Mouse (Mus musculus) forebrain, embryonic 10.5 days (tissue): ENCODE measurements around the gene Stk38. TPM values are rescaled to one million over a fixed set of nuclear protein-coding genes. Genes with fewer than 3 reads are reported as not detected.

Source experiments
- DNase-seq: peaks from one replicate; pipeline ENCODE4 v3.0.0-alpha.2; 2017; ENCODE audit warnings: low spot score; ENCODE audit errors: extremely low spot score
- H3K27ac ChIP-seq: fragments of 300-500 bp; sonication (generic); 2 replicates; pipeline ENCODE4 v1.5.1; 2016; ENCODE audit warnings: mild to moderate bottlenecking
- H3K27me3 ChIP-seq: fragments of 300-500 bp; sonication (generic); 2 replicates; pipeline ENCODE4 v1.6.1; 2016; ENCODE audit warnings: mild to moderate bottlenecking; ENCODE audit not compliant: poor library complexity, severe bottlenecking
- H3K36me3 ChIP-seq: fragments of 300-500 bp; sonication (generic); replicated peaks from 2 replicates; pipeline ENCODE4 v1.6.1; 2016; ENCODE audit warnings: mild to moderate bottlenecking, moderate library complexity
- H3K4me1 ChIP-seq: fragments of 300-500 bp; sonication (generic); 2 replicates; pipeline ENCODE4 v1.6.1; 2016
- H3K4me3 ChIP-seq: fragments of 300-500 bp; sonication (generic); 2 replicates; pipeline ENCODE4 v1.5.1; 2016; ENCODE audit warnings: mild to moderate bottlenecking, moderate library complexity
- H3K9me3 ChIP-seq: fragments of 300-500 bp; sonication (generic); 2 replicates; pipeline ENCODE4 v1.6.1; 2016; ENCODE audit warnings: mild to moderate bottlenecking, moderate library complexity
- WGBS: fragments of 180-500 bp; shearing (Covaris S2); methylation state at CpG from one replicate; pipeline ENCODE4 v1.1.7; 2016; 5-methylcytosine and 5-hydroxymethylcytosine counted together
- polyA plus RNA-seq: library from polyadenylated mRNA; unstranded; fragments of >200 nt; fragmentation: Nextera tagmentation; extraction: Ambion mirVana; gene quantifications from 2 replicates; pipeline ENCODE4 v1.2.1, GENCODE M21; 2016

The Stk38 gene
- polyA plus RNA-seq, 1 experiment from 2014 or later: 117 TPM

- H3K36me3 ChIP-seq: peaks cover 91% of the 10 kb centered on the region
- WGBS: 78% methylated on average over 7 of the region's 7 CpGs
- peaks cover 7% of the 10 kb centered on the region; the same call in 1 of the 2 replicates for H3K4me1 ChIP-seq
- H3K27me3 ChIP-seq: no peaks in the 10 kb centered on the region
- no peaks in the 10 kb centered on the region for H3K9me3 ChIP-seq
- DNase-seq: no peak
- H3K27ac ChIP-seq: no peak overlapping the region
- H3K4me3 ChIP-seq: no peak overlapping the region
Measured at GRCm38 (mm10) chr17:28992105-28992504, 15.7 kb downstream of the Stk38 start.

GRCm38 (mm10) chr17:28991286-28991685 is 16.5 kb downstream of the Stk38 start:
- Histone ChIP-seq H3K27ac (no peak overlapping the region), H3K4me3 (no peak overlapping the region), H3K27me3 (no peaks in the 10 kb centered on the region), H3K36me3 (peaks cover 91% of the 10 kb centered on the region), H3K9me3 (no peaks in the 10 kb centered on the region), H3K4me1 (peaks cover 7% of the 10 kb centered on the region; the same call in 1 of the 2 replicates)
- DNase-seq: no peak
- 87% methylated on average over 9 of the region's 9 CpGs for WGBS

- H3K4me3 ChIP-seq: no peak overlapping the region
- H3K27ac ChIP-seq: no peak overlapping the region
- no peaks in the 10 kb centered on the region for H3K9me3 ChIP-seq
- 87% methylated on average over 4 of the region's 4 CpGs for WGBS
- H3K36me3 ChIP-seq: peaks cover 90% of the 10 kb centered on the region
- no peaks in the 10 kb centered on the region for H3K27me3 ChIP-seq
- H3K4me1 ChIP-seq: peaks cover 7% of the 10 kb centered on the region; the same call in 1 of the 2 replicates
- no peak for DNase-seq
Measured at GRCm38 (mm10) chr17:28990060-28990459, 17.7 kb downstream of the Stk38 start.

GRCm38 (mm10) chr17:28988996-28989395 is 18.8 kb downstream of the Stk38 start:
- Histone ChIP-seq H3K9me3 (no peaks in the 10 kb centered on the region), H3K36me3 (peaks cover 89% of the 10 kb centered on the region), H3K4me3 (no peak overlapping the region), H3K27ac (no peak overlapping the region), H3K4me1 (peaks cover 7% of the 10 kb centered on the region; the same call in 1 of the 2 replicates), H3K27me3 (no peaks in the 10 kb centered on the region)
- no peak for DNase-seq
- 91% methylated on average over 3 of the region's 3 CpGs for WGBS

GRCm38 (mm10) chr17:28988291-28988690 is 19.5 kb downstream of the Stk38 start:
- DNase-seq: no peak
- Histone ChIP-seq H3K27me3 (no peaks in the 10 kb centered on the region), H3K4me1 (peaks cover 7% of the 10 kb centered on the region; the same call in 1 of the 2 replicates), H3K9me3 (no peaks in the 10 kb centered on the region), H3K27ac (no peak overlapping the region), H3K36me3 (peaks cover 89% of the 10 kb centered on the region), H3K4me3 (no peak overlapping the region)
- 93% methylated on average over 4 of the region's 4 CpGs for WGBS

- Histone ChIP-seq H3K27ac (no peak overlapping the region), H3K4me1 (peaks cover 7% of the 10 kb centered on the region; the same call in 1 of the 2 replicates), H3K36me3 (peaks cover 92% of the 10 kb centered on the region), H3K4me3 (no peak overlapping the region), H3K9me3 (no peaks in the 10 kb centered on the region), H3K27me3 (no peaks in the 10 kb centered on the region)
- DNase-seq: no peak
- WGBS: 79% methylated on average over 4 of the region's 4 CpGs
Measured at GRCm38 (mm10) chr17:28987713-28988112, 20.1 kb downstream of the Stk38 start.

- no peak overlapping the region for H3K27ac ChIP-seq
- no peaks in the 10 kb centered on the region for H3K9me3 ChIP-seq
- peaks cover 3% of the 10 kb centered on the region; the same call in 1 of the 2 replicates for H3K4me1 ChIP-seq
- H3K27me3 ChIP-seq: no peaks in the 10 kb centered on the region
- H3K36me3 ChIP-seq: peaks cover 97% of the 10 kb centered on the region
- no peak for DNase-seq
- H3K4me3 ChIP-seq: no peak overlapping the region
Measured at GRCm38 (mm10) chr17:28986833-28987232, 21.0 kb downstream of the Stk38 start.

GRCm38 (mm10) chr17:28984724-28985420 is 22.9 kb downstream of the Stk38 start:
- WGBS: 88% methylated on average over 1 of the region's 1 CpGs
- H3K4me3 ChIP-seq: no peak overlapping the region
- no peaks in the 10 kb centered on the region for H3K9me3 ChIP-seq
- DNase-seq: no peak
- peaks cover 93% of the 10 kb centered on the region for H3K36me3 ChIP-seq
- H3K27ac ChIP-seq: no peak overlapping the region
- no peaks in the 10 kb centered on the region for H3K27me3 ChIP-seq
- H3K4me1 ChIP-seq: no peaks in the 10 kb centered on the region

- no peak for DNase-seq
- Histone ChIP-seq H3K4me3 (no peak overlapping the region), H3K36me3 (peaks cover 92% of the 10 kb centered on the region), H3K4me1 (no peaks in the 10 kb centered on the region), H3K27me3 (no peaks in the 10 kb centered on the region), H3K27ac (no peak overlapping the region), H3K9me3 (no peaks in the 10 kb centered on the region)
- 67% methylated on average over 4 of the region's 4 CpGs for WGBS
Measured at GRCm38 (mm10) chr17:28982591-28982990, 25.2 kb downstream of the Stk38 start.

GRCm38 (mm10) chr17:28981081-28981480 is 26.7 kb downstream of the Stk38 start:
- Histone ChIP-seq H3K36me3 (peaks cover 92% of the 10 kb centered on the region), H3K4me1 (no peaks in the 10 kb centered on the region), H3K27ac (no peak overlapping the region), H3K27me3 (no peaks in the 10 kb centered on the region), H3K4me3 (no peak overlapping the region), H3K9me3 (no peaks in the 10 kb centered on the region)
- no peak for DNase-seq
- WGBS: 79% methylated on average over 4 of the region's 4 CpGs

- peaks cover 93% of the 10 kb centered on the region for H3K36me3 ChIP-seq
- no peak for DNase-seq
- no peaks in the 10 kb centered on the region for H3K4me1 ChIP-seq
- no peaks in the 10 kb centered on the region for H3K9me3 ChIP-seq
- H3K4me3 ChIP-seq: no peak overlapping the region
- no peak overlapping the region for H3K27ac ChIP-seq
- 93% methylated on average over 4 of the region's 4 CpGs for WGBS
- no peaks in the 10 kb centered on the region for H3K27me3 ChIP-seq
Measured at GRCm38 (mm10) chr17:28979091-28979490, 28.7 kb downstream of the Stk38 start.

- Histone ChIP-seq H3K27me3 (no peaks in the 10 kb centered on the region), H3K4me1 (no peaks in the 10 kb centered on the region), H3K4me3 (no peak overlapping the region), H3K9me3 (no peaks in the 10 kb centered on the region), H3K27ac (no peak overlapping the region), H3K36me3 (peaks cover 100% of the 10 kb centered on the region)
- DNase-seq: no peak
Measured at GRCm38 (mm10) chr17:28970122-28970521, 37.7 kb downstream of the Stk38 start.

GRCm38 (mm10) chr17:28967021-28967610 is 40.7 kb downstream of the Stk38 start:
- no peak overlapping the region for H3K27ac ChIP-seq
- peaks cover 100% of the 10 kb centered on the region for H3K36me3 ChIP-seq
- no peaks in the 10 kb centered on the region for H3K9me3 ChIP-seq
- H3K4me3 ChIP-seq: no peak overlapping the region
- no peaks in the 10 kb centered on the region; the same call in 1 of the 2 replicates for H3K4me1 ChIP-seq
- WGBS: 87% methylated on average over 11 of the region's 11 CpGs
- DNase-seq: no peak
- no peaks in the 10 kb centered on the region for H3K27me3 ChIP-seq
